Mouse (Mus musculus): ENCODE measurements around the gene R3hdm1. TPM values are rescaled to one million over a fixed set of nuclear protein-coding genes. Genes with fewer than 3 reads are reported as not detected.

The R3hdm1 gene
- polyA plus RNA-seq (2015; fragmentation: Nextera tagmentation; extraction: Ambion mirVana): 63.2 and 65.5 TPM in 2 replicates

GRCm38 (mm10) chr1:128102641-128103461 lies at the start of gene R3hdm1, which contains the start of gene Zranb3:
R3hdm1 (plus strand) TSS chr1:128103301.
Zranb3 (minus strand) TSS chr1:128103047.
- Histone ChIP-seq H3K4me1 (peaks cover 5% of the 10 kb centered on the region), H3K27me3 (replicated peaks) (no peaks in the 10 kb centered on the region), H3K9me3 (no peaks in the 10 kb centered on the region), H3K9ac (peak within 1 kb of the TSS; percentile 77), H3K36me3 (no peaks in the 10 kb centered on the region), H3K4me2 (peak within 1 kb of the TSS; percentile 65), H3K4me3 (replicated peaks) (peak within 1 kb of the TSS; percentile 84), H3K27ac (peak within 1 kb of the TSS; percentile 91)
- peak; percentile 96 for ATAC-seq (ENCODE audit: insufficient read depth, low FRiP score, low read depth)
- WGBS: under 1% methylated on average over 43 of the region's 43 CpGs

GRCm38 (mm10) chr1:128057269-128057668 lies 45.8 kb upstream of the R3hdm1 start:
- no peak overlapping the region for H3K4me2 ChIP-seq
- no peak for ATAC-seq (ENCODE audit: insufficient read depth, low FRiP score, low read depth)
- H3K27me3 ChIP-seq (replicated peaks): no peaks in the 10 kb centered on the region
- no peak overlapping the region for H3K4me3 ChIP-seq (replicated peaks)
- H3K27ac ChIP-seq: no peak overlapping the region
- no peaks in the 10 kb centered on the region for H3K36me3 ChIP-seq
- H3K9me3 ChIP-seq: no peaks in the 10 kb centered on the region
- H3K9ac ChIP-seq: no peak overlapping the region
- no peaks in the 10 kb centered on the region for H3K4me1 ChIP-seq
- WGBS: 92% methylated on average over 4 of the region's 4 CpGs

DNA sequence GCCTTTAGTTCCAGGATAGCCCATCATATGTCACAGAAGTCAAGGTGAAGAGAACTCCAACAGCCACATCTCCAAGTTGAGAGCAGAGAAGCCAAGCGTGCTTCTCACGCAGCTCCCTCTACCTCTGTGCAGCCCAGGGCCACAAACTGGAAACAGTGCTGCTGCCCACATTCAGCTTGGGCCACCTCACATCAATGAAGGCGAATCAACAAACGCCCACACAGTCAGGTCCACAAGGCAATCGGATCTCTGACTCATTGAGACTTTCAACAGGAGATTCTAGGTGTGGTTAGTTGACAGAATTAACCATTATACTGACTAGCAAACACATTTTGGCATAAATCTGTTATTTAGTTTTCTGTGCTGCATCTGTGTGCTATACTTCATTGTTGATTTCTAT lies 44.5 kb upstream of the R3hdm1 start:
- ATAC-seq (ENCODE audit: insufficient read depth, low FRiP score, low read depth): no peak
- no peak overlapping the region for H3K9ac ChIP-seq
- no peaks in the 10 kb centered on the region for H3K27me3 ChIP-seq (replicated peaks)
- no peaks in the 10 kb centered on the region for H3K9me3 ChIP-seq
- WGBS: 93% methylated on average over 5 of the region's 5 CpGs
- H3K4me2 ChIP-seq: no peak overlapping the region
- no peaks in the 10 kb centered on the region for H3K4me1 ChIP-seq
- H3K4me3 ChIP-seq (replicated peaks): no peak overlapping the region
- H3K27ac ChIP-seq: no peak overlapping the region
- no peaks in the 10 kb centered on the region for H3K36me3 ChIP-seq

DNA sequence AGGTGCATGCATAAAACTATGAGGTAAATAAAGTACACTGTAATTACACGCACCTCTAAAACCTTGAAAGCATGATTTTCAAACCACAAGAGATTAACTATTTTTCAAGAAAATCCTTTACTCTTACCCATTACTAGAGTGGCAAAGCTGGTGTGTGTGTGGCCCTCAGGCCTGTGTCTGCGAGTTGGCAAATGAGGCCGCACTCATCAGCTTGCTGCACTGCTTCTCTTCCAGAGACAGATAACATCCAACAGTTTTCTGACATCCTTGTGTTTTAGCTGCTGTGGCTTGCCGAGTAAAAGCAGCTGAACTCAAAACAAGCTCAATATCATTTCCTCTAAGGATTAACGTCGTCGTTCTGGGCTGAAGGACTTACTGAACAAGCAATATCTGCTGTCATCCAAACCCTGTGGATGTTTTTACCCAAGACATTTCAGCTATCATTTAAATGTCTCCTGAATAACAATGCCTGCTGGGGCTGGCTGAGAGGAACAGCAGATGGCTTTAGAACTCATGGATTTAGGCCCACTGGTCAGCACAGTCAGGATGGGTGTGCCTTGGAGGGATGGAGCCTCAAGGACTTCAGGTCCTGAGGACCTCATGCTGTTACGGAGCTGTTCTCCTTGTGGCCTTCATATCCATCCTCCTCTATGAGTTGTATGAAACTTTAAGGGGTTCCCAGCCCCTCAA lies 42.3 kb upstream of the R3hdm1 start:
- no peak overlapping the region for H3K9ac ChIP-seq
- no peak for ATAC-seq (ENCODE audit: insufficient read depth, low FRiP score, low read depth)
- WGBS: 66% methylated on average over 8 of the region's 8 CpGs
- no peaks in the 10 kb centered on the region for H3K4me1 ChIP-seq
- no peaks in the 10 kb centered on the region for H3K27me3 ChIP-seq (replicated peaks)
- no peaks in the 10 kb centered on the region for H3K36me3 ChIP-seq
- no peak overlapping the region for H3K4me2 ChIP-seq
- no peak overlapping the region for H3K4me3 ChIP-seq (replicated peaks)
- no peak overlapping the region for H3K27ac ChIP-seq
- H3K9me3 ChIP-seq: no peaks in the 10 kb centered on the region

GRCm38 (mm10) chr1:128061401-128061800 lies 41.7 kb upstream of the R3hdm1 start:
- no peak overlapping the region for H3K9ac ChIP-seq
- no peaks in the 10 kb centered on the region for H3K27me3 ChIP-seq (replicated peaks)
- ATAC-seq (ENCODE audit: insufficient read depth, low FRiP score, low read depth): no peak
- H3K9me3 ChIP-seq: no peaks in the 10 kb centered on the region
- H3K4me3 ChIP-seq (replicated peaks): no peak overlapping the region
- no peak overlapping the region for H3K27ac ChIP-seq
- no peaks in the 10 kb centered on the region for H3K36me3 ChIP-seq
- 69% methylated on average over 1 of the region's 1 CpGs for WGBS
- no peaks in the 10 kb centered on the region for H3K4me1 ChIP-seq
- no peak overlapping the region for H3K4me2 ChIP-seq

DNA sequence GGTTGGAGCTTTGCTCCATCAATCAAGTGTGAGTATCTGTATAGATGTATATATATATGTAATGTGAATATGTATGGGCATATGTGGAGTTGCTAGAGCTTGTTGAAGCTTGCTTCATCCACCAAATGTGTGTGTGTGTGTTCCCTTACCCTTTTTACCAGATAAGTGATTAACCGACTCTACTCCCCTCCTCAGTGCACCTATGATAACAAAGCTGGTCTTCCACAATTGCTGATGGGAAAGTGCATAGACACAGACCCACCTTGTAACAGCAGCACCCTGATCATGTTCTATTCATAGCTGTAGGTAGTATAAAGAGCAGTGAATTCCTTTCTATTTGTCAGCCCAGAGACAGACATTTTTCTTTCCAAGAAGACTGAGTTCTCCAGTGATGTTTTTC lies 40.9 kb upstream of the R3hdm1 start:
- no peaks in the 10 kb centered on the region for H3K4me1 ChIP-seq
- no peak overlapping the region for H3K4me2 ChIP-seq
- WGBS: 64% methylated on average over 1 of the region's 1 CpGs
- no peak overlapping the region for H3K4me3 ChIP-seq (replicated peaks)
- no peaks in the 10 kb centered on the region for H3K36me3 ChIP-seq
- H3K9me3 ChIP-seq: no peaks in the 10 kb centered on the region
- H3K27ac ChIP-seq: no peak overlapping the region
- no peaks in the 10 kb centered on the region for H3K27me3 ChIP-seq (replicated peaks)
- ATAC-seq (ENCODE audit: insufficient read depth, low FRiP score, low read depth): no peak
- no peak overlapping the region for H3K9ac ChIP-seq

- 91% methylated on average over 6 of the region's 6 CpGs for WGBS
- no peak overlapping the region for H3K4me3 ChIP-seq (replicated peaks)
- no peak for ATAC-seq (ENCODE audit: insufficient read depth, low FRiP score, low read depth)
- H3K9ac ChIP-seq: no peak overlapping the region
- no peak overlapping the region for H3K27ac ChIP-seq
- H3K27me3 ChIP-seq (replicated peaks): no peaks in the 10 kb centered on the region
- H3K4me2 ChIP-seq: no peak overlapping the region
- H3K9me3 ChIP-seq: no peaks in the 10 kb centered on the region
- no peaks in the 10 kb centered on the region for H3K4me1 ChIP-seq
- H3K36me3 ChIP-seq: no peaks in the 10 kb centered on the region
Measured at GRCm38 (mm10) chr1:128064716-128065115, 38.4 kb upstream of the R3hdm1 start.

DNA sequence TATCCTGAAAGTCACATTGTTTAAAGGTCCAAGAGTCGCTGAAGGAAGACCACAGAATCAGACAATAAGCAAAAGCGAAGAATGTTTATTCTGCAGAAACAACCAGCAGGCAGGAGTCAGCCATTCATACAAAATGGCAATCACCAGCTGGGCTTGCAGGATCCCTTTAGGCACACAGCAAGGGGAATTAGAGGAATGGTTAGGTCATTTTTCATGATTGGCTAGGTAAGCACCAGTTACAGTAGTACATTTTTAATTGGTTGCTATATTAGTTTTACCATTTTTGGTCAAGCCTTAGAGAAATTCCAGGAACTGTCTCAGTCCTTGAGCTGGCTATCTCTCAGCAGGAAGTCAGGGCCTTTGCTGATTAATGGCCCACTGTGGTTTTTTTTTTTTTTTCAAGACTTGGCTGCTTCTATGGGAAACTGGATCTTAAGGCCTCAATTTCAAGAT lies 34.1 kb upstream of the R3hdm1 start:
- H3K4me2 ChIP-seq: no peak overlapping the region
- no peak overlapping the region for H3K27ac ChIP-seq
- H3K9ac ChIP-seq: no peak overlapping the region
- no peak for ATAC-seq (ENCODE audit: insufficient read depth, low FRiP score, low read depth)
- H3K27me3 ChIP-seq (replicated peaks): no peaks in the 10 kb centered on the region
- H3K4me1 ChIP-seq: no peaks in the 10 kb centered on the region
- 43% methylated on average over 2 of the region's 2 CpGs for WGBS
- no peaks in the 10 kb centered on the region for H3K36me3 ChIP-seq
- H3K9me3 ChIP-seq: no peaks in the 10 kb centered on the region
- H3K4me3 ChIP-seq (replicated peaks): no peak overlapping the region

GRCm38 (mm10) chr1:128070003-128070402 lies 33.1 kb upstream of the R3hdm1 start:
- Histone ChIP-seq H3K4me3 (replicated peaks) (no peak overlapping the region), H3K9ac (no peak overlapping the region), H3K9me3 (no peaks in the 10 kb centered on the region), H3K27me3 (replicated peaks) (no peaks in the 10 kb centered on the region), H3K36me3 (no peaks in the 10 kb centered on the region), H3K4me2 (no peak overlapping the region), H3K4me1 (no peaks in the 10 kb centered on the region), H3K27ac (no peak overlapping the region)
- no peak for ATAC-seq (ENCODE audit: insufficient read depth, low FRiP score, low read depth)
- WGBS: 92% methylated on average over 3 of the region's 3 CpGs

DNA sequence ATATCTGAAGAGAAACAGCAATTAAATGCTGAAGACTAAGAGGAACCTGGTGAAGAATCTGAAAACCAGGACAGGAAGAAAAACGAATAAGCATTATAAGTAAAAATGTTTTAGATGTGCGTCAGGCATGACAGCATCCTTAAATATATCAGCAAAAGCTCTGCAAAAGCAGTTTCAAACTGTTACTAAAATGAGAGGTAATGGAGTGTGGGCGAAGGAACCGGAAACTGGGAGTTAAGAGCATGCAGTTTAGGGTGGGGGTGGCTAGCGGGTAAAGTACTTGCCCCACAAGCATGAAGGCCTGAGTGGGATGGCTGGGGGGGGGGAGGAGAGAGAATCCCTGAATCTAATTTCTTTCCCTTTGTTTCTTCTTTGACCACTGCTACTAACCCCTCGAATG lies 30.1 kb upstream of the R3hdm1 start:
- no peaks in the 10 kb centered on the region for H3K4me1 ChIP-seq
- no peak overlapping the region for H3K4me2 ChIP-seq
- no peak for ATAC-seq (ENCODE audit: insufficient read depth, low FRiP score, low read depth)
- 93% methylated on average over 6 of the region's 6 CpGs for WGBS
- no peak overlapping the region for H3K9ac ChIP-seq
- no peaks in the 10 kb centered on the region for H3K27me3 ChIP-seq (replicated peaks)
- no peak overlapping the region for H3K4me3 ChIP-seq (replicated peaks)
- no peak overlapping the region for H3K27ac ChIP-seq
- no peaks in the 10 kb centered on the region for H3K9me3 ChIP-seq
- H3K36me3 ChIP-seq: no peaks in the 10 kb centered on the region

DNA sequence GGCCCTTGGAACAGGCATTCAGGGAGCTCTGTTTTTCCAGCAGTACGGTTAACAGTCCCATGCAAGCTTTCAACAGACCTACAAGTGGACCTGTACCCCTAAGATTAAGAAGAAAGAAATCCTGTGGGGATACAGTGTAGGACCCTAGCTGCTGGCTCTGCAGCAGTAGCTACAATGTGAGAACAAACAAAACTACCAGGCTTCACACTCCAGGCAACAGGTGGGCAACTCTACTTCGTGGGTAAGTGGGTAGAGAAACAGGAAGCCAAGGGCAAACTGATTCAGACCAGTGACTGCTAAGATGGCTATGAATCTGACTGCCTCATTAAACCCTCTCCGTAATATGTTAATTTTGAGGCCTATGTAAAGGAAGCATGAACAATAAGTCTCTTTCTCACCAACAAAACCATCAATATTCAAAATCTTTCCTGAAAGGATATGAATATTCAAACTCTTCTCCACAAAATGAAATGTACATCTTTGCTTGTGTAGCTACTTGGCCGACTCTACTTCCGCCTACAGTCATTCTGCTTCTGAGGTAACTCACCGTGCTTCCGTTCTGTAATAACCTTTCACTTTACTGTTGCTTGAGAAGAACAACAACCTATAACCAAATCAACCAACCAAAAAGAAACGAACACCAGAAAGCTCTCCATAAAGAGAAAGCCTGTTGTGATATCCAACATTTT lies 26.2 kb upstream of the R3hdm1 start:
- Histone ChIP-seq H3K36me3 (no peaks in the 10 kb centered on the region), H3K4me1 (no peaks in the 10 kb centered on the region), H3K27me3 (replicated peaks) (no peaks in the 10 kb centered on the region), H3K4me2 (no peak overlapping the region), H3K27ac (no peak overlapping the region), H3K9me3 (no peaks in the 10 kb centered on the region), H3K9ac (no peak overlapping the region), H3K4me3 (replicated peaks) (no peak overlapping the region)
- WGBS: 88% methylated on average over 8 of the region's 8 CpGs
- ATAC-seq (ENCODE audit: insufficient read depth, low FRiP score, low read depth): no peak

DNA sequence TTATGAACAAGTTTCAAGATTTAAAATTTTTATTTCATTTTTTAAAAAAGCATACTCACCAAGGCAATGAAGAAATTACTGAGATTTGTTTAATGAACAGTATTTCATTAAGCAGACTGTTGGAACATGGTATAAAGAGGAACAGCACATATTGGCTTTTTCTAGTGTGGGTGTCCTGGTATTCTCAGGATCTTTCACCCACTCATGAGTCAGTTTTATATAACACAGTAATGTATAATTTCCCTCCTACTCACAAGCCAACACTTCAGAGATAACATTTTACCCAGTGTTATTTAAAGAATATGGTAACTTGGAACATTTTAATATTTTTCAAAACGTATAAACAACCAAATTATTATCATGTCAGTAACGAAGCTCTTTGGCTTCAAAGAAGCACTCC lies 25.3 kb upstream of the R3hdm1 start:
- H3K9me3 ChIP-seq: no peaks in the 10 kb centered on the region
- no peak overlapping the region for H3K27ac ChIP-seq
- no peaks in the 10 kb centered on the region for H3K27me3 ChIP-seq (replicated peaks)
- no peak overlapping the region for H3K4me3 ChIP-seq (replicated peaks)
- WGBS: 90% methylated on average over 2 of the region's 2 CpGs
- H3K4me1 ChIP-seq: no peaks in the 10 kb centered on the region
- H3K4me2 ChIP-seq: no peak overlapping the region
- no peaks in the 10 kb centered on the region for H3K36me3 ChIP-seq
- no peak overlapping the region for H3K9ac ChIP-seq
- no peak for ATAC-seq (ENCODE audit: insufficient read depth, low FRiP score, low read depth)

All from stomach, embryonic 15.5 days (tissue).